Mouse (Mus musculus) embryonic facial prominence, embryonic 10.5 days (tissue): ENCODE results near the gene Tk1. TPM values are rescaled to one million over a fixed set of nuclear protein-coding genes. Genes with fewer than 3 reads are reported as not detected.
"Not testable (repeated sequence)": the region's sequence is repeated elsewhere in the genome, so short reads cannot be mapped to it uniquely, and the experiment has no call there.

Experiments
- DNase-seq: peaks from one replicate; pipeline ENCODE4 v3.0.0-alpha.2; 2017; ENCODE audit warnings: low spot score
- H3K27ac ChIP-seq: fragments of 300-500 bp; sonication (generic); replicated peaks from 2 replicates; pipeline ENCODE4 v1.5.1; 2016; ENCODE audit warnings: mild to moderate bottlenecking
- H3K27me3 ChIP-seq: fragments of 300-500 bp; sonication (generic); replicated peaks from 2 replicates; pipeline ENCODE4 v1.6.1; 2016; ENCODE audit warnings: low read depth, mild to moderate bottlenecking; ENCODE audit not compliant: poor library complexity, severe bottlenecking
- H3K36me3 ChIP-seq: fragments of 300-500 bp; sonication (generic); replicated peaks from 2 replicates; pipeline ENCODE4 v1.6.1; 2016; ENCODE audit warnings: mild to moderate bottlenecking, moderate library complexity
- H3K4me1 ChIP-seq: fragments of 300-500 bp; sonication (generic); 2 replicates; pipeline ENCODE4 v1.6.1; 2016
- H3K4me3 ChIP-seq: fragments of 300-500 bp; sonication (generic); 2 replicates; pipeline ENCODE4 v1.5.1; 2016; ENCODE audit warnings: mild to moderate bottlenecking, moderate library complexity
- H3K9me3 ChIP-seq: fragments of 300-500 bp; sonication (generic); 2 replicates; pipeline ENCODE4 v1.6.1; 2016; ENCODE audit warnings: mild to moderate bottlenecking
- WGBS: fragments of 180-500 bp; shearing (Covaris S2); methylation state at CpG from one replicate; pipeline ENCODE4 v1.1.7; 2016; 5-methylcytosine and 5-hydroxymethylcytosine counted together
- polyA plus RNA-seq: library from polyadenylated mRNA; unstranded; fragments of >200 nt; fragmentation: Nextera tagmentation; extraction: Ambion mirVana; gene quantifications from 2 replicates; pipeline ENCODE4 v1.2.1, GENCODE M21; 2016

Tk1 gene
- polyA plus RNA-seq, 1 experiment from 2014 or later, result 161 TPM

DNA sequence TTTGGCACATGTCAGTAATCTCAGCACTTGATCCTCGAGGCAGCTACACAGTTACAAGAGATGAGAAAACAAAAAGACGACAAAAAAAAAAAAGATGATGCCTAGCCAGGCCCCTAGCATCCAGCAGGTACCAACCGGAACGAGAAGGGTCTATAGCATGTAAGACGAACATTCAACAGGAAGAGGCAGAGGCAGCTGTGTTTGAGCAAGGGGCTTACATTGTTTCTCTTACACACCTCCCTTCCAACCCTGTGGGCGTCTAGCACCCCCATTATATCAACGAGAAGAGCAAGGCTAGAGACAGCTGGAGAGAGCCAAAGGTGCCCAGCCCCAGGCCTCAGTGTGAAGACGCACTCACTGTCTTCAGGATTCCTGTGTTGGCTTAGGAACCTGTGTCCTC lies 1.0 kb upstream of the Tk1 start:
- H3K9me3 ChIP-seq, result no peaks in the 10 kb centered on the region
- DNase-seq, result no peak
- no peaks in the 10 kb centered on the region for H3K27me3 ChIP-seq
- 74% methylated on average over 8 of the region's 8 CpGs for WGBS
- H3K4me3 ChIP-seq, result no peak overlapping the region
- peak overlapping the region; percentile 97; the same call in 1 of the 2 replicates for H3K27ac ChIP-seq
- H3K36me3 ChIP-seq, result peaks cover 24% of the 10 kb centered on the region
- H3K4me1 ChIP-seq, result peaks cover 66% of the 10 kb centered on the region

DNA sequence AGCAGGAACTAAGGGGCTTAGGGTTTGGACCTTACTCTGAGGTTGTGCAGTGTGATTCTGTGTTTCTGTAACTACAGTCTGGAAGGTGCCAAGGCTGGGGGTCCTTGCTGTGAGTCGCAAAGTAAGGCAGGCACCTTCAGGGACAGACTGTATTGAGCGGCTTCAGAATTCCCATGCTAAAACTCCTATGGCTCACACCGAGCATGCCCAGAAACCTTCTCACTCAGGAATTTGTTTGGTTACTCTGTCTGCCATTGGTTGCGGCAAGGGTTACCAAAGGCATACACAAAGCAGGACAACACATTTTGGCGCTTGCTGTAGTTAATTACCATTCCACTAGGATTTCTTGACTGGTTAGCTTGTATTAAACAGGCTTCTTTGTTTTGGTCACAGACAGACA lies 272 bp upstream of the Tk1 start:
- 10% methylated on average over 5 of the region's 5 CpGs for WGBS
- Histone ChIP-seq H3K9me3 (no peaks in the 10 kb centered on the region), H3K36me3 (peaks cover 31% of the 10 kb centered on the region), H3K4me1 (peaks cover 64% of the 10 kb centered on the region), H3K27ac (peak overlapping the region; percentile 97), H3K27me3 (no peaks in the 10 kb centered on the region), H3K4me3 (peak overlapping the region; percentile 85)
- peak; percentile 58 for DNase-seq

DNA sequence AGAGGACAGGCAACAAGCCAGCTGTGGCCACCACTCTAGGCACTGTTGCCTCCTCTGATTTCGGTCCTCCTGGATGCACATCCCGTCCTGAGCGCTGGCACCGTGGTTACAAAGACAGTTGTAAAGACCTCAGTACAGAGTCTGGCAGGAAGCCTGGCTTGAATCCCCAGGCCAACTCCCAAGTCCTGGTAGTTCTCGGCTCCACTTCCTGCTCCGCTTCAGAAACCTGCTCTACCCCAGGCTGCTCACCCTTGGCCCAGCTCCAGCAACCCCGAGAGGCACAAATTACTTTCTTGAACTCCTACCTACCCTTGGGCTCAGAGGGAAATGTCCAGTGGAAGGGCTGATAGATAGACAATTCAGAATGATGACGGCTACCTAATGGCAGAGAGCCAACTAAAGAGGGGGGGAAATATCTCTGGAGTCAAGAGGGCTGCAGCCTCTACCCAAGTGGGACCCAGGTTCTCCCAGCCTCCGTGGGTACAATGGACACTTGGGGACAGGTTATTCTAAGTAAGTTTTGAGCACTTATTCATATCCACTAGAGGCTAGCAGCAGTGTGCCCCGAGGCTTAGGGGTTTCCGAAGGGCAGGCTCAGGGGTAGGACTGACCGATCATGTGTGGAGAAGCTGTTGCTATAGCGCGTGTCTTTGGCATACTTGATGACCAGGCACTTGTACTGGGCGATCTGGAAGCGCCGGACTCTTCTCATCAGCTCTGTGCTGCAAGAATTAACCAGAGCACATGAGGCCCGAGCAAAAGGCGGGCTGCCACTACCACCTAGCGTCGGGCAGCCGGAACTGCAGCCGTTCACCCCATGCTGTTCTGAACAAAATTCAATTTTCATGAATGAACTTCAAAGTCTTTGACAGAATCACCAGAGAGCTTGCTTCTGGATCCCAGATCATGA lies 1.6 kb downstream of the Tk1 start:
- Histone ChIP-seq H3K4me3 (peak overlapping the region; percentile 85), H3K27ac (peak overlapping the region; percentile 97), H3K9me3 (no peaks in the 10 kb centered on the region), H3K4me1 (peaks cover 67% of the 10 kb centered on the region), H3K36me3 (peaks cover 50% of the 10 kb centered on the region), H3K27me3 (no peaks in the 10 kb centered on the region)
- DNase-seq, result peak; percentile 88
- 30% methylated on average over 23 of the region's 23 CpGs for WGBS

DNA sequence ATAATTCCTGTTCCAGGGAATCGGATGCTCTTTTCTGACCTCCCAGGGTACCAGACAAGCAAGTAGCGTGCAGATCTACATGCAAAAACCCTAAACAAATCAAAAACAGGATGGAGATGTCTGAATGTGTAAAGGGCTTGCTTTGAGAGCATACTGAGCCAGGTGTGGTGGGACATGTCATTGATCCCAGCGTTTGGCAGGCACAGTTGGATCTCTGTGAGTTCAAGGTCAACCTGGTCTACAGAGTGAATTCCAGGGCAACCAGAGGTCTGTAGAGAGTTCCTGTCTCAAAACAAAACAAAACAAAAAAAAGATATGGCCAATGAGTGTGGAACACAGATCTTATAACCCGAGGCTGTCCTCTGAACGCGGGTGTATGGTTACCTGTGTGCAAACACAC lies 2.5 kb downstream of the Tk1 start:
- H3K27me3 ChIP-seq, result no peaks in the 10 kb centered on the region
- peaks cover 62% of the 10 kb centered on the region for H3K4me1 ChIP-seq
- no peaks in the 10 kb centered on the region for H3K9me3 ChIP-seq
- whole genome bisulfite sequencing, result 92% methylated on average over 6 of the region's 6 CpGs
- H3K36me3 ChIP-seq, result peaks cover 59% of the 10 kb centered on the region
- no peak for DNase-seq
- no peak overlapping the region; the same call in 1 of the 2 replicates for H3K4me3 ChIP-seq
- no peak overlapping the region for H3K27ac ChIP-seq

GRCm38 (mm10) chr11:117822728-117823241 lies 3.1 kb downstream of the Tk1 start:
- H3K36me3 ChIP-seq, result peaks cover 65% of the 10 kb centered on the region
- no peak overlapping the region for H3K27ac ChIP-seq
- WGBS, result 97% methylated on average over 7 of the region's 7 CpGs
- no peaks in the 10 kb centered on the region for H3K27me3 ChIP-seq
- no peak for DNase-seq
- no peak overlapping the region for H3K4me3 ChIP-seq
- no peaks in the 10 kb centered on the region for H3K9me3 ChIP-seq
- peaks cover 58% of the 10 kb centered on the region for H3K4me1 ChIP-seq

DNA sequence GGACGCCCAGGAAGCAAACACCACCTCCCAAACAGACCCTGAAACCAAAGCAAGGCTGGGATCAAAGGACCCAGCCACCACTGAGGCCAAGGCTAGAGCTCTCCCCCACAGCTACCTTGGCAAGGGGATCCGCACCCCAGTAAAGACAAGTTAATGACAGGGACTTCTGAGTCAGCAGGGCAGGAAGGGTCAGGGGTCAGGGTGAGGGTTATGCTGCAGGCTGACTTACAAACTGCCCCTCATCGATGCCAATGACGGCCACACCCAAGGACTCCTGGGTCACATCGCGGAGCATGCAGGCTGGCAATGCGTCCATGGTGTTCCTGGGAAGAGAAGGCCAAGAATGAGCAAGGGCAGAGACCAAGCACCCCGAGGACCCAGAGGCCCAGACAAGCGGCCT lies 4.0 kb downstream of the Tk1 start:
- Histone ChIP-seq H3K27me3 (no peaks in the 10 kb centered on the region), H3K4me1 (peaks cover 49% of the 10 kb centered on the region)
- DNase-seq, result no peak

DNA sequence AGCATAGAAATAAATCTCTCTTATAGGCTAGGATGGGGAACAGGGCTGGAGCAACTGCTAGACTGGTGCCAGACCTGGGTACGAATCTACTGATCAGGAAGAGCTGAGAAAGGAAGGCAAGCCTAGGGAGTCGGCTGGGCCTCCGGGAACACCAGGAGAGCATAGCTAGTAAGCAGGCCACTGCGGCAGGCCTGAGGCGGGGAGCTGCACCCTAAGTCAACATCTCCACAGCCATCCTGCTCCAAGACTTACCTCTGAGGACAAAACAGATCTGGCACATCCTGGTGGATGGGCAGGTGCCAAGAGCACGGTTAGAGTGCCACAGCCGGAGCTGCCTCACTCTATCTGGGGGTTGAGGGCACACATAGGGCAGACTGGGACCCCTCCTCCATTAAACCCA lies 5.7 kb downstream of the Tk1 start:
- Histone ChIP-seq H3K9me3 (no peaks in the 10 kb centered on the region), H3K27ac (no peak overlapping the region), H3K27me3 (no peaks in the 10 kb centered on the region), H3K4me3 (no peak overlapping the region), H3K4me1 (peaks cover 32% of the 10 kb centered on the region), H3K36me3 (peaks cover 91% of the 10 kb centered on the region)
- no peak for DNase-seq
- WGBS, result 94% methylated on average over 7 of the region's 7 CpGs

More for the DNA sequence above, 4.0 kb downstream of the Tk1 start:
- no peak overlapping the region for H3K4me3 ChIP-seq
- 87% methylated on average over 9 of the region's 9 CpGs for WGBS
- H3K9me3 ChIP-seq, result no peaks in the 10 kb centered on the region
- peaks cover 74% of the 10 kb centered on the region for H3K36me3 ChIP-seq
- no peak overlapping the region for H3K27ac ChIP-seq

DNA sequence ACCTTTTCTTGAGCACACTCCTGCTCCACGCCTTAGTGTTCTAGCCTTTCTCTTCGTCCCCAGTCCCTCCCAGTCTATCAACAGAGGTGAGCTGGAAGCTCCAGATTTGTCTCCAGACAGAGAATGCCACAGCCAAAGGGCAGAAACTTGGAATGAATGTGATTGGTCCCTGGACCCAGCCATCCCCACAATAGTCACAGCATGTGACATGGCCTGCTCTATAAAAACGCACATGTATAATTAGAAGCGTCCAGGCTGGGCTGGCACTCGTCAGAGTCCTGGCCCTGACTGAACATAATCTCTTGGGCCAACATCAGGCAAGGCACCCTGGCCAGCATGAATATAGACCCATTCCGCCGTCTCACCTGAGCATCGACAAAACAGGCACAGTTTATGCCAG lies 6.8 kb downstream of the Tk1 start:
- Histone ChIP-seq H3K9me3 (no peaks in the 10 kb centered on the region), H3K36me3 (peaks cover 100% of the 10 kb centered on the region), H3K4me3 (no peak overlapping the region), H3K4me1 (peaks cover 22% of the 10 kb centered on the region), H3K27me3 (no peaks in the 10 kb centered on the region), H3K27ac (no peak overlapping the region)
- 85% methylated on average over 8 of the region's 8 CpGs for WGBS
- DNase-seq, result no peak

- H3K9me3 ChIP-seq, result no peaks in the 10 kb centered on the region
- peaks cover 100% of the 10 kb centered on the region for H3K36me3 ChIP-seq
- H3K27ac ChIP-seq, result no peak overlapping the region
- H3K27me3 ChIP-seq, result no peaks in the 10 kb centered on the region
- H3K4me3 ChIP-seq, result no peak overlapping the region
- H3K4me1 ChIP-seq, result peaks cover 6% of the 10 kb centered on the region
- 88% methylated on average over 13 of the region's 13 CpGs for WGBS
- DNase-seq, result no peak
These were observed 9.4 kb downstream of the Tk1 start for GRCm38 (mm10) chr11:117816389-117816996.

GRCm38 (mm10) chr11:117815850-117816249 lies 10.0 kb downstream of the Tk1 start:
- not testable (repeated sequence) for DNase-seq, H3K4me3 ChIP-seq, H3K27me3 ChIP-seq, H3K9me3 ChIP-seq, H3K27ac ChIP-seq
- peaks cover 12% of the 10 kb centered on the region for H3K4me1 ChIP-seq
- H3K36me3 ChIP-seq, result peaks cover 94% of the 10 kb centered on the region
- WGBS, result 87% methylated on average over 9 of the region's 9 CpGs

DNA sequence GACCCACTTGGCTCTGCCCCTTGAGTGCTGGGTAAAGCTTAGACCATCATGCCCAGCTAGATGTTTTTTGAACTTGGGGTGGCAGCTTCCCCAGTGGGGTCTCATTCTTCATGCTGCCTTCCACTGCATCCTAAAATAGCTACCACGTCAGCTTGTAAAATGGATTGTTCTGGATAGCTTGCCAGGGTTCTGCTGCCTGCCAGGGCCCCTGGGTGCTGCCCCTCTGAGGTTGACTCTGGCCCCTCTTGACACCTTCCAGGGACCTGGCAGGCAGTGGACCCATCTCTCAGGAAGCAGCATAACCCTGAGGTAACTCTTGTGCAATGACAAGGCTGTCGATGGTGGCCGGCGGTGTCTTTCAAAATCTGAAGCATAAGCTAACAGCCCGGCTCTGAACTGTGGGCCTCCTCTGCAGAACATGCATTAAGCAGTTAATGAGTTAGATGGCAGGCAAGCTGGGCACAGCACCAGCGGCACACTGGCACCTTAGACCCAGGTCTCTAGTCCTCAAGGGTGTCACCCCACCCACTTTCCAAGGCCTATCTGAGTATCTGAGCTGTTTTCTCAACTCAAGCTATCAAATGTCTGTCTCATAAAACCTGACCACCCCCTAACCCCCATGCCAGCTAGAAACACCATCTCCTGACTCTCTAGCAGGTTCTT lies 11.1 kb downstream of the Tk1 start:
- Histone ChIP-seq H3K4me1 (peaks cover 23% of the 10 kb centered on the region), H3K36me3 (peaks cover 84% of the 10 kb centered on the region), H3K27ac (no peak overlapping the region), H3K27me3 (no peaks in the 10 kb centered on the region; the same call in 1 of the 2 replicates), H3K4me3 (no peak overlapping the region), H3K9me3 (no peaks in the 10 kb centered on the region)
- DNase-seq, result no peak
- WGBS, result 94% methylated on average over 6 of the region's 6 CpGs

DNA sequence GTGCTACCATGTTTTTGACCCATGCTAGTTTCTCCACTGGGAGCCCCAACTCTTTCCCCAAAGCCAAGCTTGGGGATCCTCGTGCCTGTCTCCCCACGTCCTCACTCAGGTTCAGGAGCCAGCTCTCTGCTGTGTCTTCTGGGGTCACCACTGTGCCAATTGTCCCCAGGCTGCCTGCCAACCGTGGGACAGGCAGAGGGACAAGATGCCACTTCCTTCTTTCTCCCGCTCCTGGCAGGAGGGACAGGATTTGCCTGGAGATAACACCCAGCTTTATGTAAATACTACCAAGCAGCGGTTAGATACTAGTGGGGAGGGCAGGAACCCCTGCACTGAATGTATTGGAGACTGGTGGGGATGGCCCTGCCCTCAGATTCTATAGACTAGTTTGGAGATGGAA lies 12.0 kb downstream of the Tk1 start:
- Histone ChIP-seq H3K27me3 (no peaks in the 10 kb centered on the region; the same call in 1 of the 2 replicates), H3K9me3 (no peaks in the 10 kb centered on the region), H3K36me3 (peaks cover 74% of the 10 kb centered on the region), H3K4me1 (peaks cover 27% of the 10 kb centered on the region), H3K27ac (no peak overlapping the region), H3K4me3 (no peak overlapping the region)
- DNase-seq, result no peak
- WGBS, result 83% methylated on average over 5 of the region's 5 CpGs
